Mouse (Mus musculus): ENCODE measurements around the gene Ankrd54.

Gene Ankrd54

DNA sequence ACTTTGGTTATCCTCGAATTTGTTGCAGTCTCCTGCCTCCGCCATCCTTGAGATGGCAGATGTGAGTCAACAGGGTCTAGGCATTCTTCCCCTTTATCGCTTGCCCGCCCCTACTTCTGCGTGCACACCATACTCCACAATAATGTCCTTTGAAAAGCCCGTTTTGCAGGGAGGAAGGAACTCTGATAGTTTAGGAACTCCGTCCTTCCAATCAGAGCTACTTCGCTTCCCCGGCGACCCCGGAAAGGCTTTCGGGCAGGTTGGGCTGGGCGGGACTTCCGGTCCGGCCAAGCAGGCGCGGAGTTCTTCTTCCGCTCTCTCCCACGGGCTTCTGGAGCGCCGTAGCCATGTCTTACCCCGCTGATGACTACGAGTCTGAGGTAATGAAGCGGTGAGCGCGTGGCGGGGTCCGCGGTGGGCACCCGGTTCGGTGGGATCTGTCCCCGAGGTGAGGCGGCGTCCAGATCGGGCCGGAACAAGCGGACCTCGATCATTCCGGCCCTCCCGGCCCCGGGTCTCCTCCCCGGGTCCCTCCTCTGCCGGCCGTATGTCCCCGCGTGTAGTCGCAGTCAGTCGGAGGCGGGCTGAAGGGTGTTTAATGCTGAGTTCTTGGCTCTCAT, 12.3 kb upstream of the Ankrd54 start, which contains the start of gene Eif3l:
Eif3l (plus strand) TSS at position 267 of the 620 bp plus-strand sequence.
- peak; percentile 88 to 93 for DNase-seq

DNA sequence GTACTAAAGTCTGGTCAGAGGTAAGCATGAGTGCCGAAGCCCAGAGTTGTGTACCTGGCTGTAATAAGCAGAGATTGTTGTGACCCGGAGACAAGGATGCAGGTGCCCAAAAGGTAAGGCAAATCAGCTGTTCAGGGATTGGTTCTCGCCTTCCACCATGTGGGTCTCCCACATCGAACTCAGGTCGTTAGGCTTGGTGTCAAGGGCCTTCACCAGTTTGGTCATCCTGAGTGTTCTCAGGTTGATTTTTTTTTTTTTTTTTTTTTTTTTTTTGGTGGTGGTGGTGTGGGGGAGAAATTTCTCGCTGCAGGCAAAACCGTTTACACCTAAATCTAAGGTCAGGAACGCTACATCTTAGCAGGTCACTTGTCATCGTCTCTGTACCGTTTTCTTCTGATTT, 11.8 kb upstream of the Ankrd54 start:
- no peak for DNase-seq

DNA sequence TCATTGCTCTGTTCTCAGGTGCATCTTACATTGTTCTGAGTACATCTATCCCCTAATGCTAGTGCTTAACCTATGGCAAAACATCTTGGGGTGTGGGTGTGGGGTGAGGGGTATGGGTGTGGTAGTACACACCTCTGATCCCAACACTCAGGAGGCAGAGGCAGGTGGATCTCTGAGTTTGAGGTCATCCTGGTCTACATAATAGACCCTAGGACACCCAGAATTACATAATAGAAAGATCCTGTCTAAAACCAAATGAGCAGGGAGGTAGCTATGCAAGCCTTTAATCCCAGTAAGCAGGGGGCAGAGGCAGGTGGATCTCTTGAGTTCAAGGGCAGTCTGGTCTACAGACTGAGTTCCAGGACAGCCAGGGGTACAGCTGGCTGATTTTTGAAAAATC, 11.1 kb upstream of the Ankrd54 start:
- DNase-seq: no peak

DNA sequence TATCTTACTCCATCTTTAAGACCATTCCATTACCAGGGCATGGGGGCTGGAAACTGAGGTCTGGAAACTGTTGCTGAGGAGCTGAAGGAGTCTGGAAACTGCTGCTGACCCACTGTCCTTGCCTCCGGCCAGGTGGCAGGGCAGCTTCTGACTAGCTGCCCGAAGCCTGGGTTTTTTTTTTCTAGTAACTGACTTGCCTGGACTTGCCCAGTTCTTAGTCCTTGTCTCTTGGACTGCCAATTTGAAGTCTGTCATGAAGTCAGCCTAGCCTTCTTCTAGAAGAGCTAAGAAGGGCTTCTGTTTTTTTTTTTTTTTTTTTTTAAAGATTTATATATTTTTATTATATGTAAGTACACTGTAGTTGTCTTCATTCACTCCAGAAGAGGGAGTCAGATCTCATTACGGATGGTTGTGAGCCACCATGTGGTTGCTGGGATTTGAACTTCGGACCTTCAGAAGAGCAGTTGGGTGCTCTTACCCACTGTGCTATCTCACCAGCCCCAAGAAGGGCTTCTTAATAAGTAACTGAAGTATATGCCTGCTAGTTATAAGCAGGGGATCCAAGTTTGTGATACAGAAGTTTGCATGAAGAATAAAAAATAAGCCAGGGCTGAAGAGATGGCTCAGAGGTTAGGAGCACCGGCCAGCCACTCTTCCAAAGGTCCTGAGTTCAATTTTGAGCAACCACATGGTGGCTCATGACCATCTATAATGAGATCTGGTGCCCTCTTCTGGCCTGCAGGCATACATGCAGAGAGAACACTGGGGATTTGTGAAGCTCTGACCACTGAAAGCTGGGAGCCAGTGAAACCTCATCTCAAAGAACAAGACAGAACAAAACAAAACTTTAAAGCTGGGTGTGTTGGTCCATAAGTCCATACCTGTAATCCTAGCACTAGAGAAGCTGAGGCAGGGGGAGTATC, 8.7 kb upstream of the Ankrd54 start:
- DNase-seq: peak; percentile 22 to 49

DNA sequence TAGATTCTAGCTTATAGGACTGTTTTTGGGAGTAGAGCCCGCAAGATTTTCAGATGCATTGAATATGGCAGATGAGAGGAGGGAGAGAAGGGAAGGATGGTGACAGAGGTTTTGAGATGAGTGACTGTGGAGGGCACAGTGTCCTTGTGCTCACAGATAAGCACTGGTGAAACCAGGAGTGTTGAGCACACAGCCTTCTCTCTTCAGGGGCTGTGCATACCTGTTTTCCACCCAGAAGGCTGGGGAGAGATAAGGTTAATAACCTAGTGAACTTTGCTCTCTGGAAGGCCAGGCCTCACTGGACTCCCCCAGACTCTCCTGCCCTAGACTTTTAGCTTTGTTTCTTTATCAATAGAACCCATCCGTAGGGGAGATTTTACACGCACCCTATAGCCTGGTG, 5.7 kb upstream of the Ankrd54 start:
- no peak for DNase-seq

DNA sequence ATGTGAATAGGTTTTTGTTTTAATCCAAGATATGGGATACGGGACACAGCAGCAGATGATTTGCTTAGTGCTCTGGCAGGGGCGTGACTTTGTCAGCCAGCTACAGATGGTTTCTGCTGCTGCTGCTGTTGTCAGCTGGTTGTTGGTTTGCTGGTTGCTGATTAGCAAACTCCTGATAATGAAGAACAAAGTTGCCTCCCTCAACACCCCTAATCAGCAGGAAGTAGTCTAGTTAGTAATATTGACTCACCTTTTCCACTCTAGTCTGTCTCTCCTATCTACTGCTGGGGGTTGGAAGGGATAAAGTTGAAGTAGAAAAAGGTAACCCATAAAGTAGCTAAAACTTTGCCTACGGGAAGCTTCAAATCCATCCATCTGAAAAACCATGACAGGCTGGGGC, 4.9 kb upstream of the Ankrd54 start:
- no peak for DNase-seq

DNA sequence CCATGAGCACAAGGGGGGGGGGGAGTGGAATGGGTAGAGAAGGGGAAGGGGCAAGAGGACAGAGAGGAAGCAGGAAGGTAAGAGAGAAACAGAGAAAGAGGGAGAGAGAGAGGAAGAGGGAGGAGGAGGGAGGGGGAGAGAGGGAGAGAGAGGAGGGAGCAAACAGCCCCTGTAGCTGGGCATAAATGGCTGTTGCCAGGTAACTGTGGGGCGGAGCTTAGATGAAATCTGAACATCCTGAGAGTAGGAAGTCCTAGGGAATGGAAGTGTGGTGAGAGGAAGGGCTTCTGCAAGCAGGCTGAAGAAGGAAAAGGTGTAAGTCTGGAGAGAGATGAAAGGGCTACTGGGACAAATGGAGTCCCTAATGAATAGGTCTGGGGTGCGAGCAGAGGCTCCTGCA, 3.6 kb upstream of the Ankrd54 start:
- DNase-seq: peak in 1 of 2 experiments; percentile 42

DNA sequence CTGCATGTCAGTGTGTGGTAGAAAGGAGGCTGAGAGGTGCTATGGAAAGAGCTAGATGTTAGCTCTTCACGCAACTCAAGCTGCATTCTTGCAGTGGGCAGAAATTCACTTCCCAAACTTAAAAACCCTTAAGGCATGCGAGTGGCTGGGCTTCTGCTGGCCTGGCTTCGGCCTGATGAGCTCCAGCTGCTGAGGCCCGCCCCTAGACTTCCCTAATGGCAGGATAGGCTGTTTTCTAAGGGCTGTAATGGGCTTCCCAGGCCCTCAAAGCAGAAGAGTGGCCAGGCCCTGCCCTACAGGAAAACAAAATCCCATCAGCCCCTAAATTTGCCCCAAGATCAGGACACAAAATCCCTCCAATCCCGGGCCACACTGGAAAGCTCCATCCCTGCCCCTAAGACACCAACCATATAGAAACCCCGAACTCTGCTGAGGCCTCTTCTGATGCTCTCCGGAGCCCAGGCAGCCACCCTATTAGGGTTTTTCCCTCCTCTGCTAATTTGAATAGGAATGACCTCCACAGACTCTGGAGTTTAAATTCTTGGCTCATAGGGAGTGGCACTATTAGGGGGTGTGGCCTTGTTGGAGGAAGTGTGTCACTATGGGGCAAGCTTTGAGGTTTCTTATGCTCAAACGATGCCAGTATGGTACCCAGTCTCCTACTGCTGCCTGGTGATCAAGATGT, 2.5 kb upstream of the Ankrd54 start:
- no peak for DNase-seq

DNA sequence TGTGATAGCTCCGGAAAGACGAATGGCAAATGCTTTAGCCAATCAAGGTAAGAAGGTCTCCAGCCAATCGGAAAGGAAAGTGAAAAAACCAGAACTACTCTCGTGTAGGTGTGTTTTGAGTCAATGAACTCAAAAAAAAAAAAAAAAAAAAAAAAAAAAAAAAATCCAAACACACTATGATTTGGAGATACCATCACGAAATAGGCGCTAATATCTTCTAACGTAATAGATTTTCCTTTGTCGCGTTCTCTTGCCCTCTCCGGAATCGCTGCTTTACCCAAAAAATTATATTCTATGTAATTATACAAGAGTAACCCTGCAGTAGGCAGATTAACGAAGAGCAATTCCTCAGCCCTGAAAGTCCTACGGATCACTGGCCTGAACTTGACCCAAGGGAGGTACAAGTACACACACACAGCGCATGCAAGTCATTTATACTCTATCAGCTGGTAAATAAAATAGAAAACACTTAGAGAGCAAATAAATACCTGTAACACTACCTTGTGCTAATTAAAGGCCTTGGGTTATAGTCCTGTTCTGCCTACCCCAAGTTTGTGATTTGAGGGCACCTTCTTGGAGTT, 557 bp upstream of the Ankrd54 start:
- DNase-seq: no peak

DNA sequence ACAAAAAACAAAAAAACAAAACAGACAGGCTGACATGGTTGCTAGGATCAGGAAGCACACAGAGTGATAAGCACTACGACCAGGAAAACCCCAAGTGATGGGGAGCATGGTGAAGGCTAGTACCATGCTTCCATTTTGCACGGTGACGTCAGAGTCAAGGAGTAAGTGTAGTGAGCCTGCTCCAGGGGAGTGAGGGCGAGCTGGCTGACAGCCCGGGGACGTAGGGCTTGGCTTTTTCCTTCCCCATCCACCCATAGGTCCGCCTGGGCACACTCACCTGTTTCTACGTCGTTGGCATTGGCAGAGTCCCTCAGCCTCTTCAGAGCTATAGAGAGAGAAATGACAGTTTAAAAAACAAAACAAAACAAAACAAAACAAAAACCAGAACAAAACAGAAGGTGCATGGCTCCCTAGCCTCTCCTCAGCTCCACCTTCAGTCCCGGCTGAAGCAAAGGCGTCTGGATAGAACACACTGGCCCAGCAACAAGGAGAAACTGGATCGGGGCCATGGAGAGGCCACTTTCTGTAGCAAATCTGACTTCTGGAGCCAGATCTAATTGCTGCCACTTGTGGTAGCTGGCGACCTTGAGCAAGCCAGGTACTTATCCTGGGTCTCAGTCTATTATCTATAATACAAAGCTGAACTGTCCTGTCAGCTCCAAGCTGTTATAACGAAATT, 1.7 kb downstream of the Ankrd54 start:
- DNase-seq: peak; percentile 32 to 50

DNA sequence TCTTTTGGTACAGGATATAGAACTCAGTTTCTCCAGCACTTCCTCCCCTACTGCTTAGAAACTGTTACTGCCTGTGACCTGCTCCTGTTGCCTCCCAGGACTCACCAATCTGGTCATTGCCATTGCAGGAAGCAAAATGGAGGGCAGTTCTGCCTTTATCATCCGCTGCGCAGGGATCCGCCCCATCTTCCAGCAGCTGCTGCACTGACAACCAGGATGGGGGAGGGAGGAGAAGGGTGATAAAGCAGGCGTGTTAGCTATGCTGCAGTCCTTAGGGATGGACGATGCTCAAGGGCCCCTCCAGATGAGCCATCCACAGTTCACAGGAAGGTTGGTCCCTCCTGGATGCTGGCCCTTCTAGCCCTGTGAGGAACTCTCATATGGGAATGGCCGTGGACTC, 4.8 kb downstream of the Ankrd54 start:
- DNase-seq: no peak

DNA sequence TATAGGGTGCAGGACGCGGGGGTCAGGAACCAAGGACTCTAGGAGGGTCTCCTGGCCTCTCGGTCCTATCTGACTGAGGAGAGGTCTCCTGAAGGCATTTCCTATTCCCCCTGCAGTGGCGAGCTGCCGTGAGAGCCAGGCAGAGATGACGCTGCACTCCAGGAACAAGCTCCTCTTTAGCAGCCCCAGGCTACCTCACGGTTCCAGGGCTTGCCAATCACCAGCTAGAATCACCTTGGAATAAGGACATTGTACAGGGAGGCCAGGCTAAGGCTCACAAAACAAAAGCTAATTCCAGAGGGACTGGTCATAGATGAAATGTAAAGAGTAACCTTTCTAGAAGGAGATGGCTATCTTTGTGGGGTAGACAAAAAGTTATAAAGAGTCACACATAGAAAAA, 6.1 kb downstream of the Ankrd54 start:
- DNase-seq: no peak

DNA sequence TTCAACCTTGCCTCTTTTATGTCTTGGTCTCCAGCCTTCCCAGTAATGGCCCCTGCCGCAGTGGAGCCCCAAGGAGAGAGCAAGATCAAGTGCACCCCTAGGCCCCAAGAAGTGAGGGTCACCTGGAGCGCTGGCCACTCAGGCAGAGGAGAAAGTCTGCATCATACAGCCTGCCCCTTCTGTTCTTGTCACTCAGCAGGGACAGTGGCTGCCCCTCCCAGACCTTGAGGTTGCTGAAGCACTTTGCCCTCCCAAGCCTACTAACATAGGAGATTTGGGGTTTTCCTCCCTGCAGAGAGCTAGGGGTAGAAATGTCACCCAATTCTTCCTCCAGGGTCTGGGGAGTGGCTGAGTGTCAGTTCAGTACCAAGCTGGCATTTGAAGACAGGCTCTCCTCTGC, 10.3 kb downstream of the Ankrd54 start:
- DNase-seq: no peak

DNA sequence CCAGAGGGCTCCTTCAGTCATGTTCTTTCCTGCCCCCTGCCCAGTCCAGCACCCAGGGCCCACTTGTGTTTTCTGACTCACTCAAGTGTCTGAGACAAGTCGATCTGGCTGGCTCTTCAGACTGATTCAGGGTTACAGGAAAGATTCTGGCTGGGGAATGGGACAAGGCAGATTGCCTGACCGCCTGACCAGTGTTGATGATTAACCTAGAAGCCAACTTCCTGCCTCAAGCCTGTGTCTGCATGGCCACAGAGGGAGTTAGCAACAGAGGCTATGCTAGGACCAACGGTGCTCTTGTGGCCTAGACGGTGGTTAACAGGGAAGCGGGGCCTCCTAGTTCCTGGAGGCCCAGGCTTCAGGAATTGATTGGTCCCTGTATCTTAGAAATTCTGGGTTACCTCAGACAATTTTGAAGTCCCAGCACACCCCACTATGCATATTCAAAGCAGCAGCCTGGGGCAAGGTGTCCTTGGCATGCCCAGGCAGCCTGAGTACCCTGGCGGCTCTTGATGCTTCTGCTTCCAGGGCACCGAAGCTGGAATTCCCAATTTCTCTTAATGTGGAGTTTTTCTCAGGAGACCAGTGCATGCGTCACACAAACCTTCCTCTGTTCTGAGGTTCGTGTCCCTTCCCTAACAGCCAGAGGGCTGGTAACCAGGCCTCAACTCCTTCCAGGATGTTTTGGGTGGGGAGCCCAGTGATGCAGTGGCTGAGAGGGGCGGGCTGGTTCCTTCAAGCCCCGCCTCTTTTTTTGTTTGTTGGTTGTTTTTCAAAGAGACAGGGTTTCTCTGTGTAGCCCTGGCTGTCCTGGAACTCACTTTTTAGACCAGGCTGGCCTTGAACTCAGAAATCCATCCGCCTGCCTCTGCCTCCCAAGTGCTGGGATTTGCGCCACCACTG, 11.0 kb downstream of the Ankrd54 start:
- DNase-seq: peak in 1 of 2 experiments; percentile 54

DNA sequence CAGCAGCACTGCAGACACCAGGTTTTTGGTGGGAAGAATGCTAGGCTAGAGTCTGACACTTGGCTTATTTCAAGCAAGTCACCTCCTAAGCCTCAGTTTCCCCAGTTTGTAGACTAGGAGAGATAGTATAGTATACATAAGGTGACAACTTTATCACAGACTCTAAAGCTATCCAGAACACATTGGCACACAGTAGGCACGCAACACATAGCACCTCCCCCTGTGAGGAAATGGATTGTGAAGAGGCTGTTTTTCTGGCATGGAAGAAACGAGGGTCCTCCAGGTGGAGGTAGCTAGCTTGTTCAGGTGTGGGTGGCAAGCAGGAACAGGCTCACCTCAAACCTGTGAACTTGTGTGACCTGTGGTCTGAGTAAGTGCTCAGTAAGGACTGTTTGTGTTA, 11.7 kb downstream of the Ankrd54 start:
- DNase-seq: peak in 1 of 2 experiments; percentile 12

DNA sequence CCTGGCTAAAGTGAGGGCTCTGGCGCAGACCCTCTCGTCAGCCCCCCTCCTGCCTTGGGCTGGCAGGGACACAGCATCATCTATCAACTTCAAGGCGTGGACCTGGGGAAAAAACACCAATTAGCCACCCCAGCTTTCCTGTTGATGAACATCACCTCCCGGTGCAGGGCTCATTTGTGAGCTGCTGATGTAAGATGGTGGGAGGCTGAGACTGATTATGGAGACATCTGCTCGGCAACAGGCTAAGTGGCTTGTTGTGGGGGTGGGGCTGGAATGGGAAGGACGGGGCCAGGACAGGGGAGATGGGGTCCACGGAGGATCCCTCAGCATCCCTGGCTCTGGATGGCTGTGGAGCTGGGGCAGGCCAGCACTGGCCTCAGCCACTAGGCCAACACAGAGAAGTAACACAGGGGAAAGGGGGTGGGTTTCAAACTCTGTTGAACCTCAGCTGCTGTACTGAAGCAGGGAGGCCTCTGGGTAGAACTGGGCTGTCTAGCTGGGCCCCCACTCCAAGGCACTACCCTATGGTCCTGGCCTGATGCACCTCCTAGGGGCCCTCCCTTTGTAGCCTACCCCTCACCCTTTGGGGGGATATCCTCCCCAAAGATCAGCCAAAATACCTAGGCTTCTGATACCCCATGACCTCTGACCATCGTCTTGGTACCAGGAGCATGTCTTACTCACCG, 12.4 kb downstream of the Ankrd54 start:
- DNase-seq: no peak

DNA sequence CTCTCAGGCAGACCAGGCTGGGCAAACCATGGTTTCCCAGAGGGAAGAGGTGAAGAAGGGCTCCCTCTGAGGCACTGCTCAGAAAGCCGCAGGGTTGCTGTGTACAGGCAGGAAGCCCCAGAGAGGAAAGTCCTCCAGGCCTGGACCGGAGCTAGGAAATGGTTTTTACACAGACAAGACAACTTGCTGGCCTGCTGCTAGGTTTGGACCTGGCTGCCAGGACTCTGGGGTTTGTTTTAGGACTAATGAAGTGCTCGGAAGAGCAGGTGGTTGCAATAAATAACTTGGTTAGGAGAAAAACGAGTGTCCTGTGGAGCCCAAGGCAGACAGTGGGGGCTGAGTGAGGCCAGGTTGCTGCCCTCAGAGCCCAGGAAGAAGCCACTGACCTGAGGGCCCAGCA, 14.5 kb downstream of the Ankrd54 start:
- no peak for DNase-seq

DNA sequence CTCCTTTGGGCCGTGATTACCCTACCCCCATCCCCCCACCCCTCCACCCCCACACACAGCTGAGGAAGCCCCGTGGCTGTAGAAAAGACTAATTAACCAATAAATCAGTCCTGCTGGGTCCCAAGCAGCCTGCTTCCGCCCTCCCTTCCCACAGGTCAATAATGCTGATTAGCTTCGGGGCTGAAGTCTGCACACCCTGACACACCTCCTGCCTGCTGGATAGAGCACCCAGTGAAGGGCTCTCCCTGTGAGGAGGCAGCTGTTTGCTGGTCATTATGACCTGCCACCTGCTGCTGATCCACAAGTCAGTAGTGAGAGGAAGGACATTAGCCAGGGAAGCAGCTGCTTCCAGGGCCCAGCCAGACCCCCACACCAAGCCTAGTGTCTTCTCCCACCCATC, 17.9 kb downstream of the Ankrd54 start:
- no peak for DNase-seq

DNA sequence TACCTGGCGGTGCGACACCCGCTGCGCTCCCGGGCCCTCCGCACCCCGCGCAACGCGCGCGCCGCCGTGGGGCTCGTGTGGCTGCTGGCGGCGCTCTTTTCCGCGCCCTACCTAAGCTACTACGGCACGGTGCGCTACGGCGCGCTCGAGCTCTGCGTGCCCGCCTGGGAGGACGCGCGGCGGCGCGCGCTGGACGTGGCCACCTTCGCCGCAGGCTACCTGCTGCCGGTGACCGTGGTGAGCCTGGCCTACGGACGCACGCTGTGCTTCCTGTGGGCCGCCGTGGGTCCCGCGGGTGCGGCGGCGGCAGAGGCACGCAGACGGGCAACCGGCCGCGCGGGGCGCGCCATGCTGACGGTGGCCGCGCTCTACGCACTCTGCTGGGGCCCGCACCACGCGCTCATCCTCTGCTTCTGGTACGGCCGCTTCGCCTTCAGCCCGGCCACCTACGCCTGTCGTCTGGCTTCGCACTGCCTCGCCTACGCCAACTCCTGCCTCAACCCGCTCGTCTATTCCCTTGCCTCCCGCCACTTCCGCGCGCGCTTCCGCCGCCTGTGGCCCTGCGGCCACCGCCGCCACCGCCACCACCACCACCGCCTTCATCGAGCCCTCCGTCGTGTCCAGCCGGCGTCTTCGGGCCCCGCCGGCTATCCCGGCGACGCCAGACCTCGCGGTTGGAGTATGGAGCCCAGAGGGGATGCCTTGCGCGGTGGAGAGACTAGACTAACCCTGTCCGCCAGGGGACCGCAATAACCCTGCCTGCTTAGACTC, 19.8 kb downstream of the Ankrd54 start:
- DNase-seq: no peak

DNA sequence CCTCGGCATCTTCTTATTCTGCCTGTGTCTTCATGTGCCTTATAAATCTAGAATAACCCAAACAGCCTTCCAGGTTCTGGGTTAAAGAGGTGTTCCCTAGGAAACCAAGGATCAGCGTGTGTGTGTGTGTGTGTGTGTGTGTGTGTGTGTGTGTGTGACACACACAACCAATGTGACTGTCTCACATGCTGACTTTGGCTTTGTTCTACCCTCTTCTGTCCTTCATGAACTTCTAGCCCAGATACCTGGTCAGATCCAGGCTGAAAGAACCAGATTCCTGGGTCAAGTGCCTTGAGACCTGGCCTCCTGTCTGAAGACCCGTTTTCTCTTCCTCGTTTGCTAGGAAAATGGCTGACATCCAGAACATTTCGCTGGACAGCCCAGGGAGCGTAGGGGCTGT, 21.1 kb downstream of the Ankrd54 start, which contains the start of gene Galr3:
Galr3 (plus strand) TSS at position 301 of the 400 bp plus-strand sequence.
- no peak for DNase-seq
